Mouse (Mus musculus) embryonic facial prominence, embryonic 12.5 days (tissue): ENCODE measurements around the gene Zfp511. TPM values are rescaled to one million over a fixed set of nuclear protein-coding genes. Genes with fewer than 3 reads are reported as not detected.

Experiments
- ATAC-seq: fragments of 200-750 bp; cut with Nextera tagmentation; 2 replicates; pipeline ENCODE4 v1.8.0; 2017; ENCODE audit not compliant: insufficient number of reproducible peaks, insufficient read depth, low FRiP score, low TSS enrichment
- H3K27ac ChIP-seq: fragments of 300-500 bp; sonication (generic); 2 replicates; pipeline ENCODE4 v1.5.1; 2016; ENCODE audit warnings: mild to moderate bottlenecking
- H3K27me3 ChIP-seq: fragments of 300-500 bp; sonication (generic); 2 replicates; pipeline ENCODE4 v1.6.1; 2016; ENCODE audit warnings: mild to moderate bottlenecking, moderate library complexity
- H3K36me3 ChIP-seq: fragments of 300-500 bp; sonication (generic); 2 replicates; pipeline ENCODE4 v1.6.1; 2016; ENCODE audit warnings: mild to moderate bottlenecking
- H3K4me1 ChIP-seq: fragments of 300-500 bp; sonication (generic); 2 replicates; pipeline ENCODE4 v1.6.1; 2016
- H3K4me2 ChIP-seq: fragments of 300-500 bp; sonication (generic); replicated peaks from 2 replicates; pipeline ENCODE4 v1.6.1; 2016; ENCODE audit warnings: mild to moderate bottlenecking, moderate library complexity
- H3K4me3 ChIP-seq: fragments of 300-500 bp; sonication (generic); 2 replicates; pipeline ENCODE4 v1.5.1; 2016; ENCODE audit warnings: mild to moderate bottlenecking
- H3K9ac ChIP-seq: fragments of 300-500 bp; sonication (generic); 2 replicates; pipeline ENCODE4 v1.6.1; 2016; ENCODE audit warnings: mild to moderate bottlenecking, moderate library complexity
- H3K9me3 ChIP-seq: fragments of 300-500 bp; sonication (generic); 2 replicates; pipeline ENCODE4 v1.6.1; 2016; ENCODE audit warnings: mild to moderate bottlenecking, moderate library complexity
- WGBS: fragments of 180-500 bp; shearing (Covaris S2); methylation state at CpG from one replicate; pipeline ENCODE4 v1.1.7; 2016; 5-methylcytosine and 5-hydroxymethylcytosine counted together
- microRNA-seq: library from miRNA; unstranded; fragments of <30 nt; microRNA quantifications from one replicate; pipeline ENCODE4, GENCODE M21; 2017
- polyA plus RNA-seq: library from polyadenylated mRNA; unstranded; fragments of >200 nt; fragmentation: Nextera tagmentation; extraction: Ambion mirVana; gene quantifications from 2 replicates; pipeline ENCODE4 v1.2.1, GENCODE M21; 2016

The Zfp511 gene
- polyA plus RNA-seq, 1 experiment from 2014 or later, result 39.6 TPM

DNA sequence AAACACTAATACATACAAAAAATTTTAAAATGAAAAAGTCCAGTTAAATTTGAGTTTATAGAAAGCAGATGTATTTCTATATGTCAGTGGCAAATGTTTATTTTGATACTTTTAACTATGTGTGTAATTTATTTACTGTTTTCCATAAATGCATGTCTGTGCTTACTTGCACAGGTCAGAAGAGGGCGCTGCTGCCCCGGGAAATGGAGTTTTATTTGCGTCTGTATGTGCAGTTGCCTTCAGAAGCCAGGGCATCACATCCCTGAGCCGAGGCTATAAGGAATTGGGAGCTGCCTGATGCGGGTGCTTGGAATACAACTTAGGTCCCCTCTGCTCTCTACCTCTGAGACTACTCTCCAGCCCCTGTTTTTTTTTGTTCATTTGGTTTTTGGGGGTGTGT is 42.5 kb downstream of the Zfp511 start:
- 5% methylated on average over 5 of the region's 5 CpGs for WGBS
- H3K27me3 ChIP-seq, result peaks cover 41% of the 10 kb centered on the region

DNA sequence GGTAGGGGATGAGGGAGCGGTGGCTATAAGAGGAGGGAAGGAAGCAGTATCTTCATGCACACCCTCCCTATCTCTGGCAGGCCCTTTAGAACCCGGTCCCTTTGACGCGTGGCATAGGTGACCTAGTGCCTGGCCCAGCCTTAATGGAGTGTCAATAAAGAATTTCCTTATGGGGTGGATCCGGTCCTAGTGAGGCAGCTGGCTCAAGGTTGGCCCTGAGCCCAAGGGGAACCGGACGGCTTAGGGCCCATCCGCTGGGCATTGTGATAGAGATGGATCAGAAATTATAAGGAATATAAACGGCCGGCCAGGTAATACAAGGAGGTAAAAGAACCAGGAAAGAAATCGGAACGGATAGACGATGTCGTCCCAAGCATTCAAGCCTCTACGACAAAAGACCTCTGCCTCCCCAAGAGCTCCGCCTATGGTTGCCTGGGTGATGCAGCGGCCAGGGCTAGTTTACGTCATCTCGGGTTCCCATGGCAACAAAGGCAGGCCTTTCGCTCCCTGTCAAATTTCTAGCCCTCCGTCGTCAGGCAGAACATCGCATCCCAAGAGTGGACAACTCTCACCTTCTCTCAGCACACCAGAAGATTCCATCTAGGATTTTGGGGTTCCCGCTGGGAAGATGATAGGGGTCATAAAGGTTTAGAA is 44.4 kb downstream of the Zfp511 start:
- ATAC-seq, result peak; percentile 72
- Histone ChIP-seq H3K9ac (no peak overlapping the region), H3K36me3 (no peaks in the 10 kb centered on the region), H3K4me3 (peak overlapping the region; percentile 22), H3K4me2 (peak overlapping the region; percentile 45), H3K27me3 (peaks cover 41% of the 10 kb centered on the region), H3K27ac (no peak overlapping the region), H3K9me3 (no peaks in the 10 kb centered on the region), H3K4me1 (peaks cover 17% of the 10 kb centered on the region)
- WGBS, result 4% methylated on average over 24 of the region's 24 CpGs

More for the DNA sequence above, 42.5 kb downstream of the Zfp511 start:
- H3K9me3 ChIP-seq, result no peaks in the 10 kb centered on the region
- no peak overlapping the region for H3K9ac ChIP-seq
- H3K4me1 ChIP-seq, result peaks cover 17% of the 10 kb centered on the region
- no peaks in the 10 kb centered on the region for H3K36me3 ChIP-seq
- H3K27ac ChIP-seq, result no peak overlapping the region
- no peak overlapping the region for H3K4me3 ChIP-seq
- no peak overlapping the region for H3K4me2 ChIP-seq
- ATAC-seq, result no peak

DNA sequence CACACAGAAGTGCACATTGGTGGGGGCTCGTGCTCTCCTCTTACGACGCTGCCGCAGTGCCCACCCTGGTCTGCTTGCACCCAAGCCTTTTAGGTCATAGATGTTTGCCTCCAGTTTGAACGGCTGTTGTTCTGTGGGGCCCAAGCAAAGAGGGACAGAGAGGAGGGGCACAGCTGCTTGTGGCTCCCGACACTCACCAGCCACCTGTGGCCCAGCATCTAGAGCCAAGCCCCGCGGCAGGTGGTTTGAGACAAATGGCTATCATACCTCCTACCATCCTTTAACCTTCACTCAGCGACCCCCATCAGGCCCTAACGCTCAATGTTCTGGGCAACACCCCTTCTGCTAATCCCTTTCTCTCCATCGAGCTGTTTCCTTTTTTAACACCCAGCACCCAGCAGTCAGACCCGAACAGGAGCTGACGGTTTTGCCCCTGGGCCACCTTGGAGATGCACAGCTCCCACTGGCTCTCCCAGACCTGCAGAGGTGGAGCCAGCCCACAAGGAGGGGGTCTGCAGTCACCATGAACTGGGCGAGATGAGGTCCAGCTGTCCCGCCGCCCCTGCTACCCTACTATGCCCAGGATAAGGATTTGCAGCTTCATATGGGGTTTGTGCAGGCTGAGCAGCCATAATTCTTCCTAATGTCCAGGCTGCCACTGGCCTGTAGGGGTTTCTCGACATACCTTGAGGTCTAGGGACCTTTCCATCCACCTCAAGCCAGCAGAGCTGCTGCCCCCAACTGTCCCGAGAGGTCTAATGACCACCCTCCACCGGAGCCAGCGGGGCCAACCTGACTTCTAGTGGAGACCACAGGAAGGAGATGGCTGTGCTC is 45.4 kb downstream of the Zfp511 start:
- Histone ChIP-seq H3K4me3 (peak overlapping the region; percentile 12), H3K27me3 (peaks cover 41% of the 10 kb centered on the region), H3K9me3 (no peaks in the 10 kb centered on the region), H3K9ac (no peak overlapping the region), H3K4me1 (peaks cover 17% of the 10 kb centered on the region), H3K4me2 (peak overlapping the region; percentile 45), H3K27ac (no peak overlapping the region), H3K36me3 (no peaks in the 10 kb centered on the region)
- 21% methylated on average over 20 of the region's 20 CpGs for WGBS
- no peak for ATAC-seq

DNA sequence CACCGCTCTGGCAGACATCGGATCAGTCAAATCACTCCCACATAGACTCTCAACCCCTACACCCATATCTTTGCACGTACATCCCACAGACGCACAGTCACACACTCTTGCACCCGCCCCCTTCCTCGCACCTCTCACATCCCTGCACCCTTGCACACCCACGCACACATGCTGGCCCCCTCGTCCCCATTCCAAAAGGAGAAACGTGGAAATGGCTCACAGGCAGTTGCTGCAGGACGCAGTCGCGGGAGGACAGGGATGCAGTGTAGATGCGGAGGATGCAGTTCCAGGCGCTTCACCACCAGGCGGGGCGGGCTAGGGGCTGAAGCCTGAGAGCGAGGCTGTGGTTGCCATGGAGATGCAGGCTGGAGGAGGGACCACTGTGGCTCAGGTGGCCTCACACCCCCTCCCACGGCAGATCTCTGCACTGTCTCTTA is 46.1 kb downstream of the Zfp511 start, which contains the start of gene Caly:
Caly (minus strand) TSS at position 307 of the 437 bp plus-strand sequence.
- Histone ChIP-seq H3K9ac (no peak within 1 kb of the TSS), H3K36me3 (no peaks in the 10 kb centered on the region), H3K4me1 (peaks cover 17% of the 10 kb centered on the region), H3K9me3 (no peaks in the 10 kb centered on the region), H3K4me2 (peak within 1 kb of the TSS; percentile 45), H3K27me3 (peaks cover 41% of the 10 kb centered on the region), H3K4me3 (peak within 1 kb of the TSS; percentile 12), H3K27ac (no peak within 1 kb of the TSS)
- ATAC-seq, result peak; percentile 72; the same call in 1 of the 2 replicates
- WGBS, result 11% methylated on average over 18 of the region's 18 CpGs

Small RNA genes lying within 50 kb of the gene (microRNA-seq; reads per million reads assigned to microRNA genes)
- 1.5 reads per million for gene Mir7062

Other genes starting within 250 kb of the Zfp511 start
- 1.2 and 1.3 TPM in 2 replicates for gene Adgra1, start 202.2 kb upstream of the Zfp511 start, polyA plus RNA-seq
- gene Kndc1, start 141.7 kb upstream of the Zfp511 start, polyA plus RNA-seq, result 0.15 and 0.28 TPM in 2 replicates
- gene Utf1, start 92.6 kb upstream of the Zfp511 start, polyA plus RNA-seq, result 0.22 TPM in 1 of 2 replicates, not detected in the other
- gene 6430531B16Rik, start 57.6 kb upstream of the Zfp511 start, polyA plus RNA-seq, result 0.14 and 0.92 TPM in 2 replicates
- 2.3 and 2.8 TPM in 2 replicates for gene Adam8, start 43.8 kb upstream of the Zfp511 start, polyA plus RNA-seq
- 73.8 and 82.9 TPM in 2 replicates for gene Tubgcp2, start 278 bp downstream of the Zfp511 start, polyA plus RNA-seq
- 0.47 and 0.59 TPM in 2 replicates for gene Msx3, start 12.7 kb downstream of the Zfp511 start, polyA plus RNA-seq
- 2.6 and 2.7 TPM in 2 replicates for gene Caly, start 46.2 kb downstream of the Zfp511 start, polyA plus RNA-seq
- not detected in 2 replicates for gene Prap1, start 57.0 kb downstream of the Zfp511 start, polyA plus RNA-seq
- gene Fuom, start 66.0 kb downstream of the Zfp511 start, polyA plus RNA-seq, result 22.0 and 27.1 TPM in 2 replicates
- 19.1 and 20.8 TPM in 2 replicates for gene Paox, start 79.4 kb downstream of the Zfp511 start, polyA plus RNA-seq
- 172 and 173 TPM in 2 replicates for gene Echs1, start 80.1 kb downstream of the Zfp511 start, polyA plus RNA-seq
- 26.1 and 30.5 TPM in 2 replicates for gene Mtg1, start 101.2 kb downstream of the Zfp511 start, polyA plus RNA-seq
- 1.2 TPM in 2 replicates for gene Sprn, start 118.5 kb downstream of the Zfp511 start, polyA plus RNA-seq
- not detected in 2 replicates for gene Olfr522, start 128.4 kb downstream of the Zfp511 start, polyA plus RNA-seq
- not detected in 2 replicates for gene Olfr523, start 136.8 kb downstream of the Zfp511 start, polyA plus RNA-seq
- not detected in 2 replicates for gene Olfr524, start 169.6 kb downstream of the Zfp511 start, polyA plus RNA-seq
- not detected in 2 replicates for gene Cd163l1, start 181.9 kb downstream of the Zfp511 start, polyA plus RNA-seq
- gene 5830411N06Rik, start 210.9 kb downstream of the Zfp511 start, polyA plus RNA-seq, result not detected in 2 replicates